Mouse (Mus musculus) layer of hippocampus, postnatal 14 days (tissue): ENCODE measurements around the gene Ccno. TPM values are rescaled to one million over a fixed set of nuclear protein-coding genes. Genes with fewer than 3 reads are reported as not detected.

Experiments
- DNase-seq, 2 experiments: peaks; one replicate each; pipeline ENCODE4 v3.0.0; 2021 to 2022; ENCODE audit warnings: low spot score in 2 of 2, mixed read lengths in 1 of 2
- long read RNA-seq, 2 experiments: library from polyadenylated mRNA; stranded (forward); transcript quantifications; one replicate each; pipeline ENCODE4 v2.0.0; 2021
- total RNA-seq, 2 experiments: library from RNA; stranded (reverse); gene quantifications; 2 replicates each; pipeline ENCODE4 v1.2.3; 2021

The Ccno gene
- total RNA-seq: 1 to 10 TPM; 2.9 to 3.0 TPM
- long read RNA-seq, experiment 1, partial matches to known transcripts: 1 of 2 reads
- long read RNA-seq, experiment 1, other reads (novel, unspliced or antisense): 0 of 2 reads
- long read RNA-seq, experiment 2, transcript Ccno-201 (3 exons, 1,875 nt): major isoform, 5 of 5 reads
- long read RNA-seq, experiment 2, partial matches to known transcripts: 0 of 5 reads
- long read RNA-seq, experiment 2, other reads (novel, unspliced or antisense): 0 of 5 reads

DNA sequence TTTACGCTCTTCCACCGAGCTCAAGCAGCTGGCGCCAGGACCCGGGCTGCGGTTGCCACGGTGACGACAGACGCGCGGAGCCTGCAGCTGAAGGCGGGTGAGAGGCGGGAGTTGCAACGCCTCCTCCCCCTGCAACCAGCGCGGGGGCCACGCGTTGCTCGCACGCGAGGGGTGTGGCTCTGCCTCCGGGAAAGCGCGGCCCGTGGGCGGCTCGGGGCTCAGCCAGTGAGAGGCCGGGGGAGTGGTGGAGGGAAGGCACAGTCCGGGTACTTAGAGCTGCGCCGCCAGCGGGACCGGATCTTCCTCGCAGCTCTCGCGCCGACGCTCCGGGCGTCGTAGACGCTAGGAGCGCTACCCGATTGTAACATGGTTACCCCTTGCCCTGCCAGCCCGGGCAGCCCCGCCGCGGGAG is at the start of gene Ccno:
Ccno (plus strand) TSS at position 271 of the 412 bp plus-strand sequence.
- peak; percentile 89 to 96 for DNase-seq

GRCm38 (mm10) chr13:112938130-112938529 is 49.5 kb upstream of the Ccno start:
- peak in 1 of 2 experiments; percentile 18 for DNase-seq

GRCm38 (mm10) chr13:112941879-112942330 is 45.7 kb upstream of the Ccno start:
- peak; percentile 36 to 55 for DNase-seq

- DNase-seq: peak; percentile 9 to 15
These were observed 42.3 kb upstream of the Ccno start for GRCm38 (mm10) chr13:112945312-112945711.

DNA sequence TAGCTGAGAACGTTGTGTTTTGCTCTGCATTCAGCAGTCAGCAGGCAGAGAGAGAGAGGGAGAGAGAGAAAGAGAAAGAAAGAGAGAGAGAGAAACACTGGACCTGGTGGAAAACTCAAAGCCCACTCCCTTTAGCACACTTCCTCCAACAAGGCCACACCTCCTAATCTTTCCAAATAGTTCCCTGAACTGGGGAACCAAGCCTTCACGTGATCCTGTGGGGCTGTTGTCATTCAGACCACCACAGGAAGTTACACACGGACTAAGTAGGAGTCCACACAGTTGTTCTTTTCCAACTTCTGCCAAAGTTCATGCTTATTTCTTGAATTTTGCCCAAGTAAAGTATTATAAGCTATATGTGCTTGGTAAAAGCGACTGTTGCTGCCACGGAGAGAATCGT is 41.7 kb upstream of the Ccno start:
- no peak for DNase-seq

DNA sequence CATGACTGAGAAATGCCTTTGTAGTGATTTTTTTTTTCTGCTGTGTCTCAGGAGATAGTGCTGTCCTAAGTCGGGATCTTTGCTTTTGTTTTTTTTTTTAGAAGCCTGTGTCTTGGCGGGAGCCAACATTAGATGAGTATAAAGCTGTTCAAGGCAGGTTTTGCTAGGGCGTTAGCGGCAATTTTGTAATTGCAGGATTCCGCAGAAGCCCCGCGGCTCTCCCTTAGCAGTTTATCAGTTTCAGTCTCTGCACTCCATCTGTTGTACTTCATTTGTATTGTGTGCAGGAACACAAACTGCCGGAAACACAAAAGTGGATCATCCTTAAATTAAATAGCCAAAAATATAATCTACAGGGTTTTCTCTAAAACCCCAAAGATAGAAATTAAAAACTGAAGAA is 33.5 kb upstream of the Ccno start:
- DNase-seq: peak in 1 of 2 experiments; percentile 65

DNA sequence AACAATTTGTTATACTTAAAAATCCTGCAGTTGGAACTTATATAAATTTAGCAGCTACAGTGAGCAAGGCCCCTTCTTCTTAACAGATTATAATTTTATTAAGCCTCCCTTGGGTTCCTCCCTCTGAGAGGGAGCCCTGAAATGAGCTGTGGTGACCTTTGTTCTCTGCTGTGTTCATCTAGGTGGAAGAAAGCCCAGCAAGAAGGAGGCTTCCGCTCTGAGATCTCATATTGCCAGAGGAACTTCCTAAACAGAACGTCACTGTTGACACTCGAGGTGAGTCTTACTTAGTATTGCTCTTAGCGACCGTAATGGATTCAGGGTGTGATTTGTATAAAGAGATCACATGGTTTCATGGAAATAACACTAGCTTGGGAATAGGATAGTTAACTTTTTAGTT is 24.5 kb upstream of the Ccno start:
- no peak for DNase-seq

DNA sequence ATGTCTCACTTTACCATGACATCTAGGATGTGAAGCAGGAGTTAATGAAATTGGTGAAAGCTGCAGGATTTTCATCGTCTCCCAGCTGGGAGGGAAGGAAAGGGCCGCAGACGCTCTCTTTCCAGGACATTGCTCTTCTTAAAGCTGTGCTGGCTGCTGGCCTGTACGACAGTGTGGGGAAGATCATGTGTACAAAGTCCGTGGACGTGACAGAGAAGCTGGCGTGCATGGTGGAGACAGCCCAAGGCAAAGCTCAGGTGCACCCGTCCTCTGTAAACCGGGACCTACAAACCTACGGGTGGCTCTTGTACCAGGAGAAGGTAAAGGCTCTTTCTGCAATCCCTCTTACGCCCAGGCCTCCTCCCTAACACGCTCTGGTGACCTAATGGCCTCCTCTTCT is 23.2 kb upstream of the Ccno start:
- no peak for DNase-seq

- no peak for DNase-seq
These were observed 20.3 kb upstream of the Ccno start for GRCm38 (mm10) chr13:112967267-112967666.

- no peak for DNase-seq
These were observed 10.9 kb upstream of the Ccno start for GRCm38 (mm10) chr13:112976720-112977119.

- no peak for DNase-seq
These were observed 1.8 kb upstream of the Ccno start for GRCm38 (mm10) chr13:112985605-112986450.

DNA sequence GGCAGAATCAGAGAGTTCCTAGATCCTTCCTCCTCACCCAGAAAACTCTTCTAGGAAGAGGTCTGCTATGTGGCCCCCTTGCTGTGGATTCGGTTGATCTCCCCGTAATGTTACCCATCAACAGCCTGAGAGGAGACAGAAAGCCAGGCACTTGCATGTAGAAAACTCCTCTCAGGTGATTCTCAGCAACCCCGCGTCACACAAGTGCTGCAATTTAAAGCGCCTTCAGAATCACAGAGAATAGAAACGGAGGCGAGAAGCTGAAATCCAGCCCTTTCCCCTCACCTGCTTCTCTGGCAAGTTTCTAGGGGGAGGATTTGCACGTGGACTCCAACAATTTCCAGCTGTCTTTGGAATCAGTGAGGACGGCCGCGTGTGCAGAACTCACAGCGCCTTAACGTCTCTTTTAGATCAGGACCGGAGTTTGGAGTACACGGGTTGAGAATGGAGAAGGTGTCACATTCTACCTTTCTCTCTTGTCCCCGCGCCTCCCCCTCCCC is 1.1 kb upstream of the Ccno start:
- DNase-seq: no peak

DNA sequence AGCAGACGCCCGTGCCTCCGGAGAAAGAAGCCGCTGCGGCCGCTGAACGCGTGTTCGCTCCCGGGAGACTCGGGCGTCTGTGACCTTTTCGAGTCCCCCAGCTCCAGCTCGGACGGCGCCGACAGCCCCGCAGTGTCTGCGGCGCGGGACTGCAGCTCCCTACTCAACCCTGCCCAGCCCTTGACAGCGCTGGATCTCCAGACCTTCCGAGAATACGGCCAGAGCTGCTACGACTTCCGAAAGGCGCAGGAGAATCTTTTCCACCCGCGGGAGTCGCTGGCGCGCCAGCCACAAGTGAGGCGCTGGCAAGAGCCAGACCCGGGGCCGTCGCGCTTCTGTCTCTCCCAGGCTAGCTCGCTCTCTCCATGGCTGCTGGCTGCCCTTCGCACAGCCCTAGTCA is 389 bp downstream of the Ccno start:
- no peak for DNase-seq

DNA sequence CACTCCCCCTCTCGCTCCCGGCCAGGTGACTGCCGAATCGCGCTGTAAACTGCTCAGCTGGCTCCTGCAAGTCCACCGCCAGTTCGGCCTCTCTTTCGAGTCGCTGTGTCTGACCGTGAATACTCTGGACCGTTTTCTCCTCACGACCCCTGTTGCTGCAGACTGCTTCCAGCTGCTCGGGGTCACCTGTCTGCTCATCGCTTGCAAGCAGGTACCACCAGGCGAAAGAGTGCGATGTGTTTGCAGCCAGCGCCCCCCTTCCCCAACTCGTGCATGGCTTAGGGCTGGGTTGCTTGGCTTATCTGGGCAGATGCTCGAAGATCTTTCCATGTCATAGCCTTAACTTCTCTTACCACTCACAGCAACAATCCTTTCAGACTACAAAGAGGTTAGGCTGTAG is 1.3 kb downstream of the Ccno start:
- no peak for DNase-seq

GRCm38 (mm10) chr13:112989541-112989940 is 1.9 kb downstream of the Ccno start:
- no peak for DNase-seq

DNA sequence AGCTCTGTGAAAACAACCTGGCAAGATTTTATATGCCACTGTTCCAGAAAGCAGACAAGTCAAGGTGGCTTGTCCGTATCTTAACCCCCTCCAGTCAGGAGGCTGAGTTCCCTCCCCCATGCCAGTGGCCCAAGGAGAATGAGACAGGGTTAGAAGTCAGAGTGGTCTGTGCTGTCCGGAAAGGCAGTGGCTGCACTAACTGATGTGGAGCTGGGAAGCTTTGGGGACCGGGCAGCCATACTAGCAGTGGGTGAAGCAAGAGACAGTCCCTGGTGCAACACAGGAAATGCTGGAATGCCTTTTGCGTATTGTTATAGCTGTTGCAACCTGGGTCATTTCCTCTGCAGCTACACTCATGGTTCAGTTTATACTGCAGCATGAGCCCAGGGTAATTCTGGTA is 2.7 kb downstream of the Ccno start:
- no peak for DNase-seq

DNA sequence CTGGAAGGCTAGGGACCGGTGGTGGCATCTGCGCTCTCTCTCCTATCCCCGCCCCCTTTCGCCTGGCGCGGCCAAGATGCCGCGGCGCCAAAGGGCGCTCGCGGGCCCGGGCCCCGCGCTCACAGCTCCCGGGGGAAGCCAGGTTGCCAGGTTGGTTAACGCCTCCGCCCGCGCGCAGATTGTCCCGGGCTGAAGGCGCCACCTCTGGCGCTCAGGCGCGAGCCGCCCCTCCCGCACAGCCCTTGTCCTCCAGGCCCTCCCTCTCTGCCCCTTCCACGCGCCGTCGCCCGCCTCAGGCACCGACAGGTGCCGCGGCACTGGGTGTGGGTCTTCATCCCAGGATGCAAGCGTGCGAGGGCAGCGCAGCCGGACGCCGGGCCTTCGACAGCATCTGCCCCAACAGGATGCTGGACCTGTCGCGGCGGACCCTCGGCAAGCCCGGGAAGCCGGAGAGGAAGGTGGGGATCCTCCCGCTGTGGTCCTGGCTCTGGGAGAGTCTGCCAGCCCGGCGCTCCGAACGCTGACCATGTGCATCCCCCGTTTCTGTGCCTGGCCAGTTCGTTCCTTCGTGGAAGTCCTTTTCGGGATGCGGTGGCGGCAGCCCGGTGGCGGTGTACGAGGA is 6.0 kb downstream of the Ccno start, which contains the start of gene Mcidas:
Mcidas (plus strand) TSS at position 315 of the 622 bp plus-strand sequence.
- DNase-seq: no peak

DNA sequence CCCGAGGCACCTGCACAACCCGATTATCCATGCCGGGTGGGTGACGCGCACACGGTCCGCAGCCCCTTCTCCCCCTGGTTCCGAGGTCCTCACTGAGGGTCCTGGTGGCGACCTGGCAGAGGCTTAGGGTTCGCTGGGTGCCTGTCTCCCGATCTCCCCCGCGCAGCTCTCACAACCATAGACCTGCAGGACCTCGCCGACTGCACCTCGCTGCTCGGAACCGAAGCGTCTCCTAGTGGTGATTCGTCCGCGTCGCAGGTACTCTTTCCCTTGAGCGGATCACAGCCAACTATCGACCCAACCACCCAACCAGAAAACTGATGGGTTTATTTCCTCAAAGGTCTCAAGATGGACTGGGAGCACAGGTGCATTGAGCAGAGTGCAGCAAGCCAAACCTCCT is 6.6 kb downstream of the Ccno start:
- peak; percentile 39 to 40 for DNase-seq

DNA sequence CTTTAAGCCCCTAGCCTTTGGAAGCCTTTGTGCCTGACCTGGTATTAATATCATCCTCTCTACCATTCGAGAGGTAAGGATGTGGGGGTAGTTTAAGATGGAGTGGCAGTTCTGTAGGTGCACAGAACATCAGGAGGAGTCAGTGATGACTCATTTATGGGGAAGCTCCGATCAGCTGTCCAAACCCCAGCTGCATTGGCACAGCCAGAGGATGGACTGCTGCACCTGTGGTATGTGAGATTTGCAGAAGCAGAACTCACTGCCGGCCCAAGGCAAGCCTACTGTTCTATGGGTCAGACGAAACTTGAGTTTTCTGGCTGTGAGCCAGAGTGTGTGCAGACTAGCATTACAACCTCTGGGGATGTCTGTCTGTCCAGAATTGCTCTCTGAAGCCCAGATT is 8.8 kb downstream of the Ccno start:
- no peak for DNase-seq

- no peak for DNase-seq
These were observed 9.8 kb downstream of the Ccno start for GRCm38 (mm10) chr13:112997369-112997768.

GRCm38 (mm10) chr13:112998427-112999201 is 11.0 kb downstream of the Ccno start:
- no peak for DNase-seq
